Mouse (Mus musculus): ENCODE measurements around the gene Tmem45b.

DNA sequence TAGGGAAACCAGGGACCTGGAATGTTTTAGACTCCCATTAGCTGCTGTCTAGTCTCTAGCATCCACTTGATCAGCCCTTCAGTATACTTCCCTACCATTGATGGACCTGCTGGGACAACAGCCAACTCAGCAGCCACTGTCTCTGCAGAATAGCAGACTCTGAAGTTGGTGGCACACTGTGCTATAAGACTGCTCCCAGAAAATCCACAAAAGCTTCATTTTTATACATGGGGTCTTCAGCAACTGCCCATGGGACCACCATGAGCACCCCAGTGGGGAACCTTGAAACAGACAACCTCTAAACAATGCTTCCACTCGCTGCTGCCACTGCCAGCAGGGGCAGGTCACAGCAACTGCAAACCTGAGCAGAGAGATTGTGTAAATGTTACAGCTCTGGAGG, 9.9 kb downstream of the Tmem45b start:
- TF ChIP-seq CTCF (IDR thresholded peaks at IDR 0.05; ENCODE audit: borderline replicate concordance, insufficient read depth, low read depth, low read length) (no peak), POLR2A (IDR thresholded peaks at IDR 0.05; ENCODE audit: borderline replicate concordance, insufficient read depth, low read length) (no peak)

Measured in cerebellum, adult 2 months (tissue).